Mouse (Mus musculus) thymus, postnatal 4 days (tissue): Measurements from ENCODE around the gene Nt5c3b.
A peak's percentile ranks its signal among the peaks of the same experiment; 100 is the strongest.

Experiments used
- DNase-seq: peaks from one replicate; pipeline ENCODE4 v3.0.0; 2021

Nt5c3b gene

GRCm38 (mm10) chr11:100426820-100427219 is 14.8 kb downstream of the Nt5c3b start:
- no peak for DNase-seq

- DNase-seq: peak; percentile 87
Measured at GRCm38 (mm10) chr11:100425851-100426250, 15.8 kb downstream of the Nt5c3b start.

- DNase-seq: no peak
Measured at GRCm38 (mm10) chr11:100423836-100424235, 17.8 kb downstream of the Nt5c3b start.

GRCm38 (mm10) chr11:100421537-100421936 is 20.1 kb downstream of the Nt5c3b start:
- no peak for DNase-seq

GRCm38 (mm10) chr11:100414914-100415822 is 26.4 kb downstream of the Nt5c3b start, which contains the start of gene Fkbp10:
TSS of gene Fkbp10 (plus strand) at chr11:100415697.
- peak; percentile 43 for DNase-seq

- DNase-seq: peak; percentile 88
Measured at GRCm38 (mm10) chr11:100414021-100414913, 27.3 kb downstream of the Nt5c3b start, which contains the start of gene P3h4. TSS of gene P3h4 (minus strand) at chr11:100414836.

GRCm38 (mm10) chr11:100413541-100413940 is 28.1 kb downstream of the Nt5c3b start:
- DNase-seq: no peak

GRCm38 (mm10) chr11:100411736-100412135 is 29.9 kb downstream of the Nt5c3b start:
- peak; percentile 64 for DNase-seq

GRCm38 (mm10) chr11:100409686-100410085 is 31.9 kb downstream of the Nt5c3b start:
- DNase-seq: peak; percentile 69

GRCm38 (mm10) chr11:100408835-100409462 is 32.7 kb downstream of the Nt5c3b start:
- peak; percentile 63 for DNase-seq

- peak; percentile 85 for DNase-seq
Measured at GRCm38 (mm10) chr11:100408076-100408834, 33.4 kb downstream of the Nt5c3b start.

GRCm38 (mm10) chr11:100406995-100407705 is 34.5 kb downstream of the Nt5c3b start:
- DNase-seq: no peak

- no peak for DNase-seq
Measured at GRCm38 (mm10) chr11:100406273-100406672, 35.3 kb downstream of the Nt5c3b start.

GRCm38 (mm10) chr11:100404456-100405074 is 37.0 kb downstream of the Nt5c3b start:
- DNase-seq: no peak

GRCm38 (mm10) chr11:100403445-100404134 is 38.0 kb downstream of the Nt5c3b start:
- DNase-seq: no peak

- DNase-seq: no peak
Measured at GRCm38 (mm10) chr11:100402682-100403081, 38.9 kb downstream of the Nt5c3b start.

GRCm38 (mm10) chr11:100402240-100402639 is 39.4 kb downstream of the Nt5c3b start:
- no peak for DNase-seq

- no peak for DNase-seq
Measured at GRCm38 (mm10) chr11:100400842-100401241, 40.8 kb downstream of the Nt5c3b start.

GRCm38 (mm10) chr11:100399727-100400538 is 41.7 kb downstream of the Nt5c3b start:
- DNase-seq: no peak
